Mouse (Mus musculus): Measurements from ENCODE around the gene Snx18.
A peak's percentile ranks its signal among the peaks of the same experiment; 100 is the strongest.

Snx18 gene

DNA sequence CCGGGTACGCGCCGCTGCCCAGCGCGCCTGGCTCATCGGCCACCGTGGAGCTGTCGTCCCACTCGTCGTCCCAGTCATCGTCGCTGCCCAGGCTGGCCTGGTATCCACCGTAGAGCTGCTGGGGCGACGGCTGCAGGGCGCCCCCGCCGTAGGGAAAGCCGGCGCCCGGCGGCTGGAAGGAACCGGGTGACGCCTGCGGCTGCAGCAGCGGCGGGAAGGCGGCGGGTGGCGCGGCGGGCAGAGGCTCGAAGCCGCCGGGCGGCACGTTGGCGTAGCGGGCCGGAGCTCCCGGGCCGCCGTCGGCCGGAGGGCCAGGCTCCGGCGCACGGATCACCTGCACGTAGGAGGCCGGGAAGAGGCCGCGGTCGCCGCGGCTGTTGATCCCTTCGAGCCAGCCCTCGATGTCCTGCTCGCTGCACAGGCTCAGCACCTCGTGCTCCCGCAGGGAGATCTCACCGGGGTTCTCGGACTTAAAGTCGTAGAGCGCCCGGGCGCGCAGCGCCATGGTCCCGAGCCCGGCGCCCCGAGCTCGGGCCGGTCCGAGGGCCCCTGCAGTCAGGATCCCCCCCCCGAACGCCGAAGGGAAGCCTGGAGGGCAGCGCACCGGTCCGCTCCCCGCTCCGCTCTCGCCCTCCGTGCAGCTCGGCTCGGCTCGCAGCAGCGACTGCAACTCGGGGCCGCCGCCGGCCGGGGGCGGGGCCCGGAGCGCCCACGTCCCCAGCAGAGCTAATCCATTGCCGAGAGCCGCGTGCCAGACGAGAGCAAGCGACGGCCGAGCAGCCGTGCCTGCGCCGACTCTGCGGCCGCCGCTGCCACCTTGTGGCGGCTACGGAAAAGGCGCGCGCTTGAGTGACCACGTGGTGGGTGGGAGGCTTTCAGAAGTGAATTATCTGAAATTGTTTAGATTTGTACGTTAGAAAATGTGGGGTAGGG is at the start of gene Snx18:
TSS of gene Snx18 (minus strand) at position 674 of the 933 bp plus-strand sequence.
- H3K27me3 ChIP-seq (ENCODE audit: control insufficient read depth, insufficient read depth, low read length, poor library complexity, severe bottlenecking) = no peaks in the 10 kb centered on the region
- no peaks in the 10 kb centered on the region for H3K36me3 ChIP-seq (ENCODE audit: control insufficient read depth, insufficient read depth, low read length, poor library complexity, severe bottlenecking)
- DNase-seq (ENCODE audit: low read depth, low spot score) = peak; percentile 95

DNA sequence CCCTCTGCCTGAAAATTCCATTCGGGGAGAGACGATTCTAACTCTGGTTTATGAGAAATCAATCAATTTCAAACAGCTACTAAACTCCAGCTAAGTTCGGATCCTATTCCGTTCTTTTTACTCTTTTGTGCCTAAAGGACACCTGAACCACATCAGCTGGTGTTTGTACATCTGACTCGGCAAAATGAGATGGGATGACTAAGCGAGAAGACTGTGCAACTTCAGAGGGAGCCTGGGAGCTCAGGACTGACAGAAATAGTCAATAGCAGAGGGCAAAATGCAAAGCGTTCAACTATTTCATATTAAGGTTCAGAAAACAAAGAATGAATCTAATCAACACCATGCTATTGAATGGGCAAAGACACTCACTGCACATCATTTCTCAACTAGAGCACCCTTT is 45.5 kb upstream of the Snx18 start:
- no peak for DNase-seq (ENCODE audit: low read depth, low spot score)
- Histone ChIP-seq H3K36me3 (ENCODE audit: control insufficient read depth, insufficient read depth, low read length, poor library complexity, severe bottlenecking) (no peaks in the 10 kb centered on the region), H3K27me3 (ENCODE audit: control insufficient read depth, insufficient read depth, low read length, poor library complexity, severe bottlenecking) (no peaks in the 10 kb centered on the region)

DNA sequence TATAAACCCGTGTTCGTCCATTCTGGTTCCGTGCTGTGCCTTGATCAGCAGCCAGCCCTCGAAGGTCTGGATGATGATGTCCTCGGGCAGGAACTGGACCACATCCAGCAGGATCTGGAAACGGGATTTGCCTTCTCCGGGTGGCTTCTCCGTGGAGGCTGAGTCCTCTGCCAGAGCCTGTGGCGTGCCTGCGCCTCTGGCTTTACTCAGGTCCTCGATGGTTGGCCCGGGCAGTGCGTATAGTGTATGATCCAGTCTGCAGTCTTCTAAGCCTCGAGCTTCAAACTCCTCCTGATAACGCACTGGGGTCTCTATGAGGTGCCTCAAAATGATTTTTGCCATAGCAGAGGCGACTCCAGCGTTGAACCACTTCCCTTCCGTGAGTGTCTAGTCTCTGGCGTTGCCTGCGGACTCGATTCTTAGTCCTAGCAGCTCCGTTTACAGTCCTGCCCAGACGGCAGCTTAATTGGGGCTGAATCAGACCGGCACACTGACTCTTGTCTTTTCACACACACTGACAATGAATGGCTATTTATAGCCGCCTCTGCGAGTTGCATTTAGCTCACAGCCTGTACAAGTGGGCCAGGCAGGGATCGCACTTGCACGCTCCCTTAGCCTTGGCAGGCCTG is 44.9 kb upstream of the Snx18 start, which contains the start of gene Hspb3:
TSS of gene Hspb3 (minus strand) at position 526 of the 629 bp plus-strand sequence.
- no peak for DNase-seq (ENCODE audit: low read depth, low spot score)
- no peaks in the 10 kb centered on the region for H3K36me3 ChIP-seq (ENCODE audit: control insufficient read depth, insufficient read depth, low read length, poor library complexity, severe bottlenecking)
- no peaks in the 10 kb centered on the region for H3K27me3 ChIP-seq (ENCODE audit: control insufficient read depth, insufficient read depth, low read length, poor library complexity, severe bottlenecking)

GRCm38 (mm10) chr13:113661826-113662271 is 43.5 kb upstream of the Snx18 start:
- Histone ChIP-seq H3K27me3 (ENCODE audit: control insufficient read depth, insufficient read depth, low read length, poor library complexity, severe bottlenecking) (no peaks in the 10 kb centered on the region), H3K36me3 (ENCODE audit: control insufficient read depth, insufficient read depth, low read length, poor library complexity, severe bottlenecking) (no peaks in the 10 kb centered on the region)
- no peak for DNase-seq (ENCODE audit: low read depth, low spot score)

DNA sequence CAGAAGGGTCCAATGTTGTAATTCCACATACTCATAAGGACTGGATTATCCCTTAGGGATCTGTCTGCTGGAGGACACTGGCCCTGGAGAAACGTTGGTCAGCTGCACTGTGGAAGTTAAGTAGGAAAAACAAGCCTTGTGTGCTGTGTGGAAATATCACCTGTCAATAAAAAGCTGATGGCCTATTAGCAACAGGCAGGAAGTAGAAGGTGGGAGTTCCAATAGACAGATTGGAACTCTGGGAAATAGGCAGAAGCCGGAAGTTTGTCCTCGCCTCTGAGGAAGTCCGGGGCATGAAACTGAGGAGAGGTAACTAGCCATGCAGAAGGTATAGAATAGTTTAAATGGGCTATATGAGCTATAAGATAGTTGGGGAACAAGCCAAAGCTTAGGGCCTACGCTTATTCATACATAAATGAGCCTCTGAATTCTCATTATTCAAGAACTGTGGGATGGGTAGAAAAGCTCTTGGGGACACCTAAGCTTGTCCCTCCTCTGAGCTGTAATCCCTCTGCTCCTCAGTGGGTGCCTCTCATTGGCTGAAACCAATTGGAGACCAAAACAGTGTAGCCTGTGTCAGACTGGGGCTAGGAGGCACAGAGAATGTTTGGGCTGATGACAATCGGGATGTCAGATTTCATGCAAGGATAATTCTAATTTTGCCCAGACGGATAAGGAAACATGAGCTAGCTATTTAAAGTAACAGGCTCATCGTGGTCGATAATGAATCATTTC is 42.4 kb upstream of the Snx18 start:
- no peaks in the 10 kb centered on the region for H3K36me3 ChIP-seq (ENCODE audit: control insufficient read depth, insufficient read depth, low read length, poor library complexity, severe bottlenecking)
- DNase-seq (ENCODE audit: low read depth, low spot score) = no peak
- H3K27me3 ChIP-seq (ENCODE audit: control insufficient read depth, insufficient read depth, low read length, poor library complexity, severe bottlenecking) = no peaks in the 10 kb centered on the region

- no peak for DNase-seq (ENCODE audit: low read depth, low spot score)
- Histone ChIP-seq H3K36me3 (ENCODE audit: control insufficient read depth, insufficient read depth, low read length, poor library complexity, severe bottlenecking) (no peaks in the 10 kb centered on the region), H3K27me3 (ENCODE audit: control insufficient read depth, insufficient read depth, low read length, poor library complexity, severe bottlenecking) (no peaks in the 10 kb centered on the region)
These were observed 38.8 kb upstream of the Snx18 start for GRCm38 (mm10) chr13:113657204-113657603.

DNA sequence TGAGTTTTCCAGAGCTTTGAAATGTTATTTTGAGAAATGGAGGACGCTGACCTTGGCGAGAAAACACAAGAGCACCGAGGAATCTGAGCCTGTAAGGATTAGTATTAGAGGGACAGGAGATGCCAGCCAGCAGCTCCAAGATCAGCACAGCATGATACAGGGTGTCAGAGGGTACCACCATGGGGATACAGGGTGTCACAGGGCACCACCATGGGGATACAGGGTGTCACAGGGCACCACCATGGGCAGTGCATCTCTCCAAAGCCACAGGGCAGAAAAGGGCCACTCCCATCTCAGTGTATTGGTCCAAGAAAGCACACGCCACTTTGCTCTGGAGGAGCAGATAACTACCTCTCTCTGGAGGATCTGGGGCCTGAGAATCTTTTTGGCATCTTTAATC is 38.3 kb upstream of the Snx18 start:
- H3K27me3 ChIP-seq (ENCODE audit: control insufficient read depth, insufficient read depth, low read length, poor library complexity, severe bottlenecking) = no peaks in the 10 kb centered on the region
- no peak for DNase-seq (ENCODE audit: low read depth, low spot score)

GRCm38 (mm10) chr13:113655511-113655910 is 37.1 kb upstream of the Snx18 start:
- no peak for DNase-seq (ENCODE audit: low read depth, low spot score)
- H3K36me3 ChIP-seq (ENCODE audit: control insufficient read depth, insufficient read depth, low read length, poor library complexity, severe bottlenecking) = no peaks in the 10 kb centered on the region
- no peaks in the 10 kb centered on the region for H3K27me3 ChIP-seq (ENCODE audit: control insufficient read depth, insufficient read depth, low read length, poor library complexity, severe bottlenecking)

More for the DNA sequence above, 38.3 kb upstream of the Snx18 start:
- no peaks in the 10 kb centered on the region for H3K36me3 ChIP-seq (ENCODE audit: control insufficient read depth, insufficient read depth, low read length, poor library complexity, severe bottlenecking)

- no peak for DNase-seq (ENCODE audit: low read depth, low spot score)
- Histone ChIP-seq H3K36me3 (ENCODE audit: control insufficient read depth, insufficient read depth, low read length, poor library complexity, severe bottlenecking) (no peaks in the 10 kb centered on the region), H3K27me3 (ENCODE audit: control insufficient read depth, insufficient read depth, low read length, poor library complexity, severe bottlenecking) (no peaks in the 10 kb centered on the region)
These were observed 22.7 kb upstream of the Snx18 start for GRCm38 (mm10) chr13:113640944-113641597.

GRCm38 (mm10) chr13:113638914-113639313 is 20.6 kb upstream of the Snx18 start:
- Histone ChIP-seq H3K36me3 (ENCODE audit: control insufficient read depth, insufficient read depth, low read length, poor library complexity, severe bottlenecking) (no peaks in the 10 kb centered on the region), H3K27me3 (ENCODE audit: control insufficient read depth, insufficient read depth, low read length, poor library complexity, severe bottlenecking) (no peaks in the 10 kb centered on the region)
- peak; percentile 46 for DNase-seq (ENCODE audit: low read depth, low spot score)

- Histone ChIP-seq H3K36me3 (ENCODE audit: control insufficient read depth, insufficient read depth, low read length, poor library complexity, severe bottlenecking) (no peaks in the 10 kb centered on the region), H3K27me3 (ENCODE audit: control insufficient read depth, insufficient read depth, low read length, poor library complexity, severe bottlenecking) (no peaks in the 10 kb centered on the region)
- DNase-seq (ENCODE audit: low read depth, low spot score) = peak; percentile 21
These were observed 17.4 kb upstream of the Snx18 start for GRCm38 (mm10) chr13:113635799-113636222.

DNA sequence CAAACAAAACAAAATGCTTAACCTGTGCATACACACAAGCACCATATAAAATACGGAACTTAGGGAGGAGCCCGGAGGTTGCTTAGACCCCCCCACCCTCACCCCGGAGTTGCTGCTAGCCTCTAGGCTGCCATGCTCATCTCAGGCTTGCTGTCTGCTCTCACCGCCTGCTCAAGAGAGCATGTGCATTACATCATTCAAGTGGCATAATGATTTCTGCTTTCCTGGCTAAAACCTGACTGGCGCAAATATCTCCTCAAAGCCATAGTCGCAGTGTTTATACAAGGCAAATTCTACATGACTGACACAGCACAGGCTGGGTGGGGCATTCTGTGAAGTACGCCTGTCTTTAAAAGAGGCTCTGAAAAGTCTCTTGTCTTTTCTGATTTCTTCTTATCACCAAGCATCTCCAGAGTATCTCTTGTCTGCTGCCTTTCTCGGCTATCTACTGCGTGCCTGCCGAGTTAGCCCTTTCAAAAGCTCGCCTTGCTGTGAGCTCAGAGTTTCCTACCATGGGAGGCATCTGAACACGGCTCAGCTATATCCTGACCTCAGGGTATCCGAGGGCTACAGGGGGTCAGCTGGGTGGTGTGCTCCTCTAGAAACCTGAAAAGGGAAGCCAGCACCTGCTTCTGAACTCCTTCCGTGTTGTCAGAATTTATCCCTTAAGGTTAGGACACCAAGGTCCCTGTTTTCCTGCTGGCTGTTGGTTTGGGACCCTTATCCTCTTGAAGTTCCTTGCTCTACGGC is 16.5 kb upstream of the Snx18 start:
- DNase-seq (ENCODE audit: low read depth, low spot score) = no peak
- Histone ChIP-seq H3K27me3 (ENCODE audit: control insufficient read depth, insufficient read depth, low read length, poor library complexity, severe bottlenecking) (no peaks in the 10 kb centered on the region), H3K36me3 (ENCODE audit: control insufficient read depth, insufficient read depth, low read length, poor library complexity, severe bottlenecking) (no peaks in the 10 kb centered on the region)

DNA sequence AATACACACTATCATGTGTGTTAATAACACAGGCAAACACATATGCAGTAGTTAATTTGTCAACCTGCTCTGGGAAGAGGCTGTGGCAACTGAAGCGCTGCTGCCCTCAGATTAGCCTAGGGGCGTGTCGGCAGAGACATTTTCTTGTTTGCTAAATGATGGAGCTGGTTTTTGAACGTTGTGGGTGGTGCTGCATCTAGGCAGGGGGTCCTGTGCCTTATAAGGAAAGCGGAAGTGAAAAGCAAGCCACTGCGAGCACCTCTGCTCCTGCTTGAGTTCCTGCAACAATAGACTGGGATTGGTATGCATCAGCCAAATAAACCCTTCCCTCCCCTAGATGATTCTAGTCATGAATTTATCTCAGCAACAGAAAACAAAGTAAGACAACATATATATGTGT is 14.1 kb upstream of the Snx18 start:
- Histone ChIP-seq H3K36me3 (ENCODE audit: control insufficient read depth, insufficient read depth, low read length, poor library complexity, severe bottlenecking) (no peaks in the 10 kb centered on the region), H3K27me3 (ENCODE audit: control insufficient read depth, insufficient read depth, low read length, poor library complexity, severe bottlenecking) (no peaks in the 10 kb centered on the region)
- DNase-seq (ENCODE audit: low read depth, low spot score) = no peak

DNA sequence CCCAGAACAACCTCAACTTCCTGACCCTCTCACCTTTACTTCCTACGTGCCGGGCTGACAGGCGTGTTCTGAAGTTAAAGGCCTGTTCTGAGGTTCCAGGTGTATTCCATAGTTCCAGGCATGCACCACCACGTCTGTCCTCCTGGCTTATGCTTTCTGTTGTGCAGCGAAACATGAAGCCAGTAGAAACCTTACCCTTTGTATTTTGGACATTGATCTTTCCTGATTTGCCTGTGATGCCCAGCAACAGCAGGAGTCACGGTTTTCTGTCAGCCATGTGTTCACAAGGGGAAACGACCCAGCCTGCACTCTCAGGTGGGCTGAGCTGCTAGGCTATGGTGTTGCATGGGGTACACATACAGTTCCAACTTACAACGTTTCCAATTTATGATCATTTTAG is 9.2 kb upstream of the Snx18 start:
- Histone ChIP-seq H3K36me3 (ENCODE audit: control insufficient read depth, insufficient read depth, low read length, poor library complexity, severe bottlenecking) (no peaks in the 10 kb centered on the region), H3K27me3 (ENCODE audit: control insufficient read depth, insufficient read depth, low read length, poor library complexity, severe bottlenecking) (no peaks in the 10 kb centered on the region)
- no peak for DNase-seq (ENCODE audit: low read depth, low spot score)
